Mouse (Mus musculus) testis, adult 2 months (tissue): Measurements from ENCODE around the gene Ldlrad3.

Experiments
- CTCF ChIP-seq: fragments of 200-500 bp; IDR thresholded peaks from 2 replicates; pipeline ENCODE4 v1.5.1; 2012; ENCODE audit warnings: low read depth, mild to moderate bottlenecking, inconsistent platforms, low read length, moderate library complexity; ENCODE audit not compliant: control insufficient read depth, insufficient read depth, insufficient replicate concordance
- POLR2A ChIP-seq: fragments of 200-500 bp; IDR thresholded peaks from 2 replicates; pipeline ENCODE4 v1.6.1; 2012; ENCODE audit warnings: low read depth, mild to moderate bottlenecking, inconsistent platforms, low read length, moderate library complexity; ENCODE audit not compliant: control insufficient read depth

- TF ChIP-seq POLR2A (no peak), CTCF (no peak)
Observed at GRCm38 (mm10) chr2:102057029-102057685, 129.0 kb downstream of the Ldlrad3 start.
